Mouse (Mus musculus): ENCODE results near the gene Arhgef15. TPM values are rescaled to one million over a fixed set of nuclear protein-coding genes. Genes with fewer than 3 reads are reported as not detected.

Arhgef15 gene
- total RNA-seq (2023; ENCODE audit: inconsistent age), result 0.24 TPM in 1 of 4 replicates, not detected in the others

DNA sequence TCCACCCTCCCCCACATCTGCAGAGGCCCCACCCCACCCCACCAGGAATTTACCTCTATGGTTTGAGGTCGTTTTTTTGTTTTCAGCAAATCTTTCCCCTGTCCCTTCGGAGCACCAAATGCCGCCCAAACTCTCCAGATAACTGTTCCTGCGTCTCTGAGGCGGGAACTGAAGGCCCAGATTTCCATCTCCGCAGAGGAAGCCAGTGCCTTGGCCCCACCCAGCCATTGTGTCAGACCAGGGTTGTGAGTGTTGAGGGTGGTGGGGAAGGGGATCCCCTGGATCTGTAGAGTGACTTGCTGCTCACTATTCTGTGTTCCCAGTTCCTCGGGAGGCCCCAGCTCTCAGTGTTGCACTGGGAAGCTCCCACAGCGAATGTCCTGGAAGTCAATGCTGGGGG lies at the start of gene Arhgef15:
Gene Arhgef15, minus strand, starts transcription at position 173 of the 400 bp plus-strand sequence.

DNA sequence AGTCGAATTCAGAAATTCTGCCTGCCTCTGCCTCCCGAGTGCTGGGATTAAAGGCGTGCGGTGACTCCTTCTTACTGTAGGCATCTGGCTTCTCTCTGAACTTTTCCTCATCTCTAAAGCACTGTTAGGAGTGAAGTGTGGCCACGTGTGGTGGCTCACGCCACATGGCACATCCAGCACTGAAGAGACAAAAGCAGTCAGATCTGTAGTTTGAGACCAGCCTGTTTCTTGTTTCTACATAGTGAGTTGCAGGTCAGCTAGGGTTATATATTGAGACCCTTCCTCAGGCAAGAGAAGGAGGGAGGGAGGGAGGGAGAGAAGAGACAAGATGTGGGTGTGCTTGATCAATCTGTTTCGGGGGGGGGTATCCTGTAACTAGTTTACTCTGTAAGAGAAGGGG lies 17.8 kb upstream of the Arhgef15 start, which contains the start of gene Rangrf:
Gene Rangrf, minus strand, starts transcription at position 101 of the 400 bp plus-strand sequence.

DNA sequence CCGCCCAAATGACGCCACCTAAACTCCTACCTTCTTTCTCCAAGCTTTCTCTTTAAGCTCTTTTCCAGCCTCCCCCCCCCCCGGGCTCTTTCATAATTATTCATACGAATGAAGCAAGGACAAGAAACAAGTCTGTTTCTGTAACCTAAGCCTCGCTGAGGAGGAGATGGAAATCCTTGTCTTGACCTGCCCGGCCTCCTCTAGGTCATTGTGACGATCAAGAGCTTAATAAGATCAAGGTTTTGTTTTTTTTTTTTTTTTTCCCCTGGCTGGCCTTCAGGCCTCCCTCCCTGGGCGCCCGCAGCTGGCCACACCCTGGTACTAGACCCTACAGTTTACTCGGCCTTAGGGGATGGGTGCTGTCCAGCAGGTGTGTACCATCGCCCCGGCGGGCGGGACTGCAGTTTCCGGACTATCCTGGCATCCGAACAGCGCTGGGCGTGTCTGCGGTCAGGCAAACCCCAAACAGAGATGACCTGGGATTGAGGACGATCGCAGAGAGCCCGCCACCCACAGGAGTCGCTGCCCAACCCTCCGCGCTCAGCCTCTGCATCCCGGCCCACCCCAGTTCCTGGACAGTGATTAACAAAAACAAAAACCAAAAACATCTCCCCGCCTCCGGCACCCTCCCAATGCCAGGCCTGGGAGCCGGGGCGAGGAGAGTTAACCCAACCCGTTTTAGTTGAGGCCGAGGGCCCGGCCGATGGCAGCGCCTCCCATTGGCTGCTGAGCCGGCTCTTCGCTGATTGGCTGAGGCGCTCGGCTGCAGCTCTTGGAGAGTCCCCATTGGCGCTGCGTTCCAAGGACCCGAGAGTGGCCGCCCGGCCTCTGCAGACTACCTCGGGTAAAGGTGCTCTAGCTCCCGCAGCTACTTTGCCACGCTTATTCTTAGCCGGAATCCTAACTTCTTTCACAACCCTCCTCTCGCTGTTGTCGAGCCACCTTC lies 10.3 kb upstream of the Arhgef15 start, which contains the start of gene Slc25a35:
Gene Slc25a35, plus strand, starts transcription at position 795 of the 946 bp plus-strand sequence.

DNA sequence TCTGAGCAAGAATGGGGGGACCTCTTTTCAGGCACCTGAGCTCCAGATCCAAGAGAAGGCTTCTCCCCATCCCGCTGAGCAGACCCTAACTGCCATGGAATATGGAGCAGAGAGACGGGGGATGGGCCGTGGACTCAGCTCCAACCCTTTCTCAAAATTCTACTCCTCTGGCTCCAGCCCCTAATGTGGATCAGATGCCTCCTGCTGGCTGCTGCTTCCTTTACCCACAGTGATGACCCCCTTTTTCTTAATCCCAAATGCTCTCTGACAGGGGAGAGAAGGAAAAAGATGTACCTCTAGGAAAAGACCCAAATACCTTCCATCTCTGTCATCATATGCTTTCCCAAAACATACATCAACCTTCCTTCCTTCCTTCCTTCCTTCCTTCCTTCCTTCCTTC lies 30.3 kb downstream of the Arhgef15 start, which contains the start of gene Odf4:
Gene Odf4, minus strand, starts transcription at position 101 of the 400 bp plus-strand sequence.

DNA sequence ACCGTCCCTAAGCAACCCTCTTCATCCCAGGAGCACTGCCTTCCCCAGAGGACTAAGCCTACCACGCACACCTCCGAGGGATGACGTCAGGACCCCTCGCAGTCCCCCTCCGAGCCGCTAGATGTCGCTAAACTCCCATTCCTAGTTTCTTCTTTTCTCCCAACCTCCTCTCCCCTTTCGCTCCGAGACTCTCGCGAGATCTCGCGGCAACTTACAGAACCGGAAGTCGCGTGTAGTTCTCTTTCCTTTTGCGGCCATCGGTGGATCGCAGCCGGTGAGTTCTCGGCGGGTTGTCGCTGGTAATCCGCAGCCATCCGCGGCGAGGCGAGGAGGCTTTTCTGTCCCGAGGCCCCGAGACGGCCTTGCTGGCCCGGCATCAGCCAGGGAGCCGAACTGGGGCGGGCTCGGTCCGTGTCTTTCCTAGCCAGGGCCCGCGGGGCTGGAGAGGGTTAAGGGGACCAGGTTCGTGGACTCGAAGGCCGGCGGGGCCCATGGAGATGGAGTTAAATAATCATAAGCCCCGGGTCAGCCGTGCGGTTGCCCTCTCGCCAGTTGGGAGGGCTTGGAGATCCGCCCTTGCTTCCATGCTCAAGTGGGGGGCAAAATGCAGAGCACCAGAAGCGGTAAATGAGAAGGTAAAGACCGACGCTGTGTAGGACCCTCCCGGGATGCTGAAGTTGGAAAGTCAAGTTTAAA lies 55.8 kb downstream of the Arhgef15 start, which contains the start of gene Rpl26:
Gene Rpl26, plus strand, starts transcription at position 233 of the 696 bp plus-strand sequence.

Other genes starting within 250 kb of the Arhgef15 start
- gene Ndel1, start 85.6 kb downstream of the Arhgef15 start, total RNA-seq (2023; ENCODE audit: inconsistent age), result 58.5 to 71.2 TPM (median 62.1 TPM) in 4 replicates
- gene Rnf222, start 68.9 kb downstream of the Arhgef15 start, total RNA-seq (2023; ENCODE audit: inconsistent age), result not detected in 4 replicates
- gene Rpl26, start 55.9 kb downstream of the Arhgef15 start, total RNA-seq (2023; ENCODE audit: inconsistent age), result 2,360 to 2,533 TPM (median 2,439 TPM) in 4 replicates
- not detected in 4 replicates for gene Odf4, start 30.4 kb downstream of the Arhgef15 start, total RNA-seq (2023; ENCODE audit: inconsistent age)
- gene Slc25a35, start 10.7 kb upstream of the Arhgef15 start, total RNA-seq (2023; ENCODE audit: inconsistent age), result 2.7 to 3.4 TPM (median 3.0 TPM) in 4 replicates
- 4.7 to 8.4 TPM (median 5.1 TPM) in 4 replicates for gene Rangrf, start 17.7 kb upstream of the Arhgef15 start, total RNA-seq (2023; ENCODE audit: inconsistent age)
- gene Pfas, start 51.0 kb upstream of the Arhgef15 start, total RNA-seq (2023; ENCODE audit: inconsistent age), result 25.1 to 32.7 TPM (median 28.2 TPM) in 4 replicates
- 29.0 to 40.3 TPM (median 30.0 TPM) in 4 replicates for gene Ctc1, start 58.4 kb upstream of the Arhgef15 start, total RNA-seq (2023; ENCODE audit: inconsistent age)
- 5.5 to 9.8 TPM (median 7.8 TPM) in 4 replicates for gene Aurkb, start 88.2 kb upstream of the Arhgef15 start, total RNA-seq (2023; ENCODE audit: inconsistent age)
- 19.5 to 20.7 TPM (median 19.9 TPM) in 4 replicates for gene Borcs6, start 102.2 kb upstream of the Arhgef15 start, total RNA-seq (2023; ENCODE audit: inconsistent age)
- 1.8 to 7.1 TPM (median 3.8 TPM) in 4 replicates for gene Tmem107, start 113.3 kb upstream of the Arhgef15 start, total RNA-seq (2023; ENCODE audit: inconsistent age)
- 434 to 532 TPM (median 515 TPM) in 4 replicates for gene Vamp2, start 131.0 kb upstream of the Arhgef15 start, total RNA-seq (2023; ENCODE audit: inconsistent age)
- 798 to 901 TPM (median 848 TPM) in 4 replicates for gene Per1, start 137.7 kb upstream of the Arhgef15 start, total RNA-seq (2023; ENCODE audit: inconsistent age)
- gene Hes7, start 162.9 kb upstream of the Arhgef15 start, total RNA-seq (2023; ENCODE audit: inconsistent age), result 0.27 to 0.48 TPM in 2 of 4 replicates, not detected in the others
- 0.35 TPM in 1 of 4 replicates, not detected in the others for gene 9130213A22Rik, start 165.1 kb upstream of the Arhgef15 start, total RNA-seq (2023; ENCODE audit: inconsistent age)
- 1.3 to 2.1 TPM (median 1.4 TPM) in 4 replicates for gene Aloxe3, start 168.4 kb upstream of the Arhgef15 start, total RNA-seq (2023; ENCODE audit: inconsistent age)
- not detected in 4 replicates for gene Alox12b, start 199.5 kb upstream of the Arhgef15 start, total RNA-seq (2023; ENCODE audit: inconsistent age)
- not detected in 4 replicates for gene Alox8, start 240.4 kb upstream of the Arhgef15 start, total RNA-seq (2023; ENCODE audit: inconsistent age)